ENCODE assay signal across 12 mouse cellular contexts in the genomic region with DNA sequence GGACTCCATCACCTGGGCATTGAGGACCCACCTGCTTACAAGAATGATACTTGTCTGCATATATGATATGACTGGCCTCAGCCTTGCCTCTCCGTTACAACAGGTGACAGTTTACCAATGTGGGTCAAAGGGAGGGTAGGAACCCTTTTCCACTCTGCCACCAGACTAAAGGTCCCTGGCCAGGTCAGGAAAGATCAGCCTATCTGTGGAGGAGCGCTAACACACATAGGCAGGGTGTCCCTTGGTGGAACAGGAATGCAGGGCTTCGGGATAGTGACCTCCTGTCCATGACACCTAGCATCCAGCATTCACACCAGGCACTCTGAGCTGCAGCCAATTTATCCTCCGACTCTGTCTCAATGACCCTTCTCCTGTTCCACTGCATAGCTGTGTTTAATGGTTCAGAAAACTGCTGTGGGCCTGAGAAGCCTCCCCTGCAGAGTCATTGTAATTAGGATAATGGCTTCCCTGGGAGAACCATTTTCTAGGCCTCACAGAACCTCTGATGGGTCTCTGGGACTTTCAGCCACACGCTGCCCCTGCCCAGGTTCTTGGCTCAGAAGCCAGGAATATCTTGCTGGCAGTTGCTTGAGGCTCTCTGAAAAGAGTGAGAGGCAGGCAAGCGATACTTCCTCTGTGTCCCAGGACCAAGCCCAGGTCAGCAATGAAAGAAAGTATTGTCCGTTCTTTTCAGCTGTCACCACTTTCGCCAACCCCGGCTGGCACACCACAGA. TPM values are rescaled to one million over a fixed set of nuclear protein-coding genes. Genes with fewer than 3 reads are reported as not detected.
DNase-seq lines count a peak whose midpoint lies in the region; ATAC-seq lines count a peak whose summit lies in the region.
"Had no signal": no experiment of that assay in that cellular context is flagged by ENCODE, and none has a peak within 500 bp of the region (broad histone marks: within the 10 kb centered on the region; RNA-seq: fewer than 3 reads in every experiment).

No protein-coding gene starts in this region.

- 21% methylated on average over 9 of the region's 9 CpGs for WGBS in hindbrain, embryonic 16.5 days

- no peaks in the 10 kb centered on the region for H3K36me3 ChIP-seq in hindbrain, embryonic 16.5 days (ENCODE audit: control insufficient read depth, insufficient read depth, low read length)
- H3K36me3 ChIP-seq: G1E had no signal

- H3K4me1 ChIP-seq in hindbrain, embryonic 16.5 days (ENCODE audit: control insufficient read depth, insufficient read depth, low read depth, low read length), result peaks cover 11% of the 10 kb centered on the region

- no peak overlapping the region for H3K27ac ChIP-seq in hindbrain, embryonic 16.5 days (ENCODE audit: low read depth, low read length)

- peak; percentile 32 for DNase-seq in cerebellum, adult 9-11 months
- no peak for DNase-seq in cerebellum, adult 9-10 months
- peak; percentile 51 for DNase-seq in left cerebral cortex, postnatal 4 days
- DNase-seq in left cerebral cortex, postnatal 14 days (ENCODE audit: low spot score in 2 of 2), result no peak
- DNase-seq in layer of hippocampus, postnatal 10 days (ENCODE audit: low spot score in 2 of 2), result peak; percentile 20 to 38
- DNase-seq in thymus, postnatal 10 days (ENCODE audit: low spot score in 2 of 2), result no peak
- DNase-seq in gastrocnemius, adult 18-20 months (ENCODE audit: low spot score), result no peak
- DNase-seq: adrenal gland, postnatal 25 days had no signal

- no peak overlapping the region for H3K4me2 ChIP-seq in hindbrain, embryonic 16.5 days (ENCODE audit: low read length)
- H3K4me2 ChIP-seq: liver, embryonic 11.5 days had no signal

- H3K9ac ChIP-seq in hindbrain, embryonic 16.5 days (ENCODE audit: low read depth, low read length), result no peak overlapping the region

- H3K9me3 ChIP-seq in hindbrain, embryonic 16.5 days (ENCODE audit: control insufficient read depth, low read length), result no peaks in the 10 kb centered on the region
- H3K9me3 ChIP-seq: G1E had no signal

- peak; percentile 59 for ATAC-seq in hindbrain, embryonic 16.5 days

- H3K27me3 ChIP-seq in hindbrain, embryonic 16.5 days (replicated peaks; ENCODE audit: control insufficient read depth, insufficient read depth, low read length), result no peaks in the 10 kb centered on the region; the same call in 1 of the 2 replicates

- no peak overlapping the region for H3K4me3 ChIP-seq in hindbrain, embryonic 16.5 days (ENCODE audit: low read length)
- H3K4me3 ChIP-seq: megakaryocyte, embryonic 14.5 days had no signal

- intact Hi-C loops in left cerebral cortex, postnatal 4 days (cut with DNase I), result no loop called here
- intact Hi-C loops in left cerebral cortex, postnatal 14 days (cut with DNase I), result loop anchor here (5.0 kb wide), 1 partner anchor 49 kb away; no protein-coding TSS in a partner anchor

RNA-seq across cellular contexts. Expression of a gene that starts 43.1 kb away (rescaled TPM):
- total RNA-seq in left cerebral cortex, postnatal 4 days (2021), result 1 to 10 TPM; 3.3 to 4.5 TPM
- 10 to 100 TPM in 1 of 2 experiments, 1 to 10 TPM in 1; 7.0 to 10.8 TPM for total RNA-seq in left cerebral cortex, postnatal 14 days (2021)
- 6.0 and 6.4 TPM in 2 replicates for polyA plus RNA-seq in hindbrain, embryonic 16.5 days (2015; fragmentation: Nextera tagmentation; extraction: Ambion mirVana)
- total RNA-seq in layer of hippocampus, postnatal 10 days (2021), result 10 to 100 TPM; 16.7 to 17.2 TPM
- total RNA-seq in gastrocnemius, adult 18-20 months (2021), result not detected
- polyA plus RNA-seq: G1E had no signal

Comparison
In these comparisons a context has a peak if more than half of its experiments do, and no peak if none do; other contexts are left out.
1. DNase-seq: peak in cerebellum, adult 9-11 months (single experiment), left cerebral cortex, postnatal 4 days (single experiment) and layer of hippocampus, postnatal 10 days (2 of 2); none in cerebellum, adult 9-10 months (single experiment), left cerebral cortex, postnatal 14 days (0 of 2), thymus, postnatal 10 days (0 of 2) and gastrocnemius, adult 18-20 months (single experiment).
2. RNA of a gene that starts 43.1 kb away (total RNA-seq): 16.7 to 17.2 TPM in layer of hippocampus, postnatal 10 days, 7.0 to 10.8 TPM in left cerebral cortex, postnatal 14 days and 3.3 to 4.5 TPM in left cerebral cortex, postnatal 4 days; not detected in gastrocnemius, adult 18-20 months; every median in the first group is over 4 times any median in the second.